Mouse (Mus musculus) liver, embryonic 16.5 days (tissue): ENCODE data around the gene Tbkbp1. TPM values are rescaled to one million over a fixed set of nuclear protein-coding genes. Genes with fewer than 3 reads are reported as not detected.

Source experiments
- ATAC-seq: fragments of 200-750 bp; cut with Nextera tagmentation; 2 replicates; pipeline ENCODE4 v1.8.0; 2017; ENCODE audit warnings: low read depth, mild to moderate bottlenecking, moderate number of reproducible peaks, moderate library complexity
- H3K27ac ChIP-seq: fragments of 300-500 bp; sonication (generic); 2 replicates; pipeline ENCODE4 v1.5.1; 2014; ENCODE audit warnings: mild to moderate bottlenecking, low read length
- H3K27me3 ChIP-seq: fragments of 300-500 bp; sonication (generic); 2 replicates; pipeline ENCODE4 v1.6.1; 2014; ENCODE audit warnings: low read depth, low read length, mixed read lengths; ENCODE audit not compliant: control insufficient read depth, insufficient read depth
- H3K36me3 ChIP-seq: fragments of 300-500 bp; sonication (generic); 2 replicates; pipeline ENCODE4 v1.6.1; 2014; ENCODE audit warnings: mild to moderate bottlenecking; ENCODE audit not compliant: control insufficient read depth, insufficient read depth
- H3K4me1 ChIP-seq: fragments of 300-500 bp; sonication (generic); 2 replicates; pipeline ENCODE4 v1.6.1; 2014; ENCODE audit warnings: low read depth, low read length, mixed read lengths; ENCODE audit not compliant: control insufficient read depth
- H3K4me2 ChIP-seq: fragments of 300-500 bp; sonication (generic); 2 replicates; pipeline ENCODE4 v1.6.1; 2014; ENCODE audit warnings: low read depth, low read length, mixed read lengths
- H3K4me3 ChIP-seq: fragments of 300-500 bp; sonication (generic); 2 replicates; pipeline ENCODE4 v1.5.1; 2014; ENCODE audit warnings: low read depth, mild to moderate bottlenecking, low read length
- H3K9ac ChIP-seq: fragments of 300-500 bp; sonication (generic); 2 replicates; pipeline ENCODE4 v1.6.1; 2014; ENCODE audit warnings: low read depth, low read length
- H3K9me3 ChIP-seq: fragments of 300-500 bp; sonication (generic); replicated peaks from 2 replicates; pipeline ENCODE4 v1.6.1; 2016; ENCODE audit warnings: low read length; ENCODE audit not compliant: control insufficient read depth
- WGBS: fragments of 180-500 bp; shearing (Covaris S2); extraction: QIAGEN DNeasy Blood & Tissue Kit; methylation state at CpG from one replicate; pipeline ENCODE4 v1.1.7; 2014; ENCODE audit not compliant: insufficient replicate concordance; 5-methylcytosine and 5-hydroxymethylcytosine counted together
- microRNA-seq: library from miRNA; unstranded; fragments of <30 nt; microRNA quantifications from one replicate; pipeline ENCODE4, GENCODE M21; 2016
- polyA plus RNA-seq: library from polyadenylated mRNA; unstranded; fragments of >200 nt; fragmentation: Nextera tagmentation; extraction: Ambion mirVana; gene quantifications from 2 replicates; pipeline ENCODE4 v1.2.1, GENCODE M21; 2015

Gene Tbkbp1
- polyA plus RNA-seq, 1 experiment from 2014 or later, result 1.1 TPM

DNA sequence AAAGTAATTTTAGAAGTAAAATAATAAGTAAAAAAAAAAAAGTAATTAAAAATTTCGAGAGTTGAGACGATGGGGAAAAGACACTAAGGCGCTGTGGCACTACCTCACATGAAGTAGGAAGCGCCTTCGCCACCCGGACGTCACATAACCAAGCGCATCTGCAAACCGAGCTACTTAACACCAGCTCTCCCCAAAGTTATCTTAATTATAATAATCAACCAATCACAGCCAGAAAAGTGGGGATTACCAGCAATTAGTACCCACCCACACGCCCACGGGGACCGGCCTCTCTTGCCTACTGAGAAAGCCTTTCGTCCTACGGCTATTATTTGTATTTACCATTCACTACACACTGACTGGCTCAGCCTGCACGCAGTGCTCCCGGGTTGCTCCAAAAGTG is 42.3 kb downstream of the Tbkbp1 start:
- H3K4me2 ChIP-seq, result no peak overlapping the region
- H3K9ac ChIP-seq, result no peak overlapping the region
- H3K36me3 ChIP-seq, result no peaks in the 10 kb centered on the region
- no peaks in the 10 kb centered on the region for H3K4me1 ChIP-seq
- no peak for ATAC-seq
- peaks cover 17% of the 10 kb centered on the region for H3K27me3 ChIP-seq
- no peaks in the 10 kb centered on the region for H3K9me3 ChIP-seq
- no peak overlapping the region for H3K4me3 ChIP-seq
- H3K27ac ChIP-seq, result no peak overlapping the region
- 67% methylated on average over 16 of the region's 16 CpGs for WGBS

GRCm38 (mm10) chr11:97104091-97104483 is 47.2 kb downstream of the Tbkbp1 start:
- Histone ChIP-seq H3K4me3 (no peak overlapping the region), H3K4me2 (no peak overlapping the region), H3K27ac (no peak overlapping the region), H3K36me3 (no peaks in the 10 kb centered on the region), H3K27me3 (peaks cover 12% of the 10 kb centered on the region), H3K9ac (no peak overlapping the region), H3K4me1 (no peaks in the 10 kb centered on the region), H3K9me3 (no peaks in the 10 kb centered on the region)
- ATAC-seq, result no peak
- 74% methylated on average over 9 of the region's 9 CpGs for WGBS

DNA sequence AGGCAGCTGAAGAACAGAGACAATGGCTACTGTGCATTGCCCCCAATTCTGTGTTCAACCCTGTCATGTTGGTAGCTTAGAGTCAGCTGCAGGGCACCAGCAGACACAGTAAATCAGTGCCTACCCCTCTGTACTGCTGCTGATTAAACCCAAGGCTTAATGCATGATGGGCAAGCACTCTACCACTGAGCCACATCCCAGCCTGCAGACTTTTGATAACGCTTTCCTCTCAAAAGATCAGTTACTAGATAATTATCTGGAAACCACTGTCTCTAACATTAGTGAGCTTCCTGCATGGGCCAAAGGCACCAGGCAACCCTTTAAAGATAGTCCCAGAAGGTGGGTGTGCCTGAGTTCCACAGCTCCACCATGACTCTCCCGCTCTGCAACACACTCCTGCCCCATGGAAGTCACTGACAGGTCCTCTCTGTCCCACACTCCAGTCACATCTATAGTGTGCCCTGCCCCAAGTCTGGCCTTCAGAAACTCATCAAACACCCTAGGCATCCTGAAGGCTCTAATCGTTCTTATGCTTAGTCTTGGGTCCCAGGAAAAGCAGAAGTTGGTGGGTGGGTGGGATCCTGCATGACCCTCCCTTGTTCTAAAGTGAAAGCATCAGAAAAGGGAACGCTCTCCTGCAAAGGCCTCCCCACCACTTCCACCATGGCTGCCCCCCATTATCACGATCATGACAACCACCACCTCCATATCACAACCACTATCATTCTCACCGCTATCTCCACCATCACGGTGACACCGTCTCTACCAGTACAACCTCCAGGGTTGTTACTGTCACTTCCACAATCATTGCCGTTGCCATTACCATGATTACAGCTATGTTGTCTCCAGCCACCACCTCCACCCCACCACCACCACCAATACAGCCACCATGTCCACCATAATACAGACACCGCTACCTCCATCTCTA is 47.9 kb downstream of the Tbkbp1 start:
- no peak overlapping the region for H3K4me3 ChIP-seq
- no peaks in the 10 kb centered on the region for H3K36me3 ChIP-seq
- no peak overlapping the region for H3K4me2 ChIP-seq
- WGBS, result 28% methylated on average over 10 of the region's 10 CpGs
- H3K9ac ChIP-seq, result no peak overlapping the region
- H3K9me3 ChIP-seq, result no peaks in the 10 kb centered on the region
- ATAC-seq, result no peak
- H3K27ac ChIP-seq, result no peak overlapping the region
- no peaks in the 10 kb centered on the region; the same call in 1 of the 2 replicates for H3K4me1 ChIP-seq
- peaks cover 19% of the 10 kb centered on the region for H3K27me3 ChIP-seq

DNA sequence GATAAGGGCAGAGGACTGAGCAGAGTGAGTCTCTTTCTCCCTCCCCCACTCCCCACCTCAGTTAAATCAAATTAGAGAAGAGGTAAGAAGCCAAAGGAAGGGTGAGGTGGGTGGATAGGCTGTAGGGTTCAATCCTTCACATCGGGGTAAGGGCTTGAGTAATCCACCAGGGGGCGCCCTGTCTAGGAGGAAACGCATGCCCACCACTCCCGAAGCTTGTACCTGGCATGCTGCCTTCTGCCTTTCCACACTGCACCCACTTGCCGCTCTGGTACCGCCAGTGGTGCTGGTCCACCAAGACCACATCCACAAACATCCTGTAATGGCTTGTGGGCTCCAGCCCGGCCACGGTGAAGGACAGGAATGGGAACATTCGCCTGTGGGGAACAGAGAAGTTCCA is 49.6 kb downstream of the Tbkbp1 start:
- Histone ChIP-seq H3K9me3 (no peaks in the 10 kb centered on the region), H3K4me3 (no peak overlapping the region), H3K9ac (no peak overlapping the region), H3K4me2 (no peak overlapping the region), H3K27me3 (peaks cover 31% of the 10 kb centered on the region), H3K36me3 (no peaks in the 10 kb centered on the region), H3K27ac (no peak overlapping the region), H3K4me1 (no peaks in the 10 kb centered on the region; the same call in 1 of the 2 replicates)
- 13% methylated on average over 9 of the region's 9 CpGs for WGBS
- no peak for ATAC-seq

DNA sequence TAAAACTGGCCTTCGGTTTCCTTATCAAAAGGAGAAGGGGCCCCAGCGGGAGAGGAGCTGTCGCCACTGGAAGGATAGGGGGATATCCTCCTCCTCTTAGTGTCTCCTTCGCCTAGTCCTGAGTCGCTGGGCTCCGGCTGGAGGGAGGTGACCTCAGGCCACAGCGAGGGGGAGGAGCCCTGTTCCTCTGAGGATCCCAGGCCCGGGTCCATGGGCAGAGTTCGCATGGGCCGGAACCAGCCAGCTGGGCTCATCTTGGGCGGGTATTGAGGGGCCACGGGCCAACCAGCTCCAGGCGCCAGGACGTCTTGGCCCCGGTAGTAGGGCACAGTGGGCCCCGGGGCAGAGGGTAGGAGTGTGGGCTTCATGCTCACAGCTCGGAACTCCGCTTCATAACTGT is 52.5 kb downstream of the Tbkbp1 start:
- Histone ChIP-seq H3K4me3 (no peak overlapping the region), H3K9ac (no peak overlapping the region)

DNA sequence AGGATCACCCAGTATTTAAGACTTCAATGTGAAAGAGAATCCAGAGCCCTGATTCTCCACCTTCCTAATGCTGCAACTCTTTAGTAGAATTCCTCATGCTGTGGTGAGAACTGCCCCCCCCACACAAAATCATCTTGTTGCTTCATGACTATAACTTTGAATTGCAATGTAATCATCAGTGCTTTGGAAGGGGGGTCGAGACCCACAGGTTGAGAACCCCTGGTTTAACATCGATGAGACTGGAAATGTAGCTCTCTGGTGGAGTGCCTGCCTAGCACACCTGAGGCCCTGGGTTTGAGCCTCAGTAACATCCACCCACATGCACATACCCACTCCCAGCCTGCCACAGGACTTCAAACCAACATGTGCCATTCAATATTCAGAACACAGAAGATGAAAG is 56.7 kb downstream of the Tbkbp1 start:
- WGBS, result 37% methylated on average over 2 of the region's 2 CpGs
- Histone ChIP-seq H3K4me3 (no peak overlapping the region), H3K4me1 (no peaks in the 10 kb centered on the region; the same call in 1 of the 2 replicates), H3K4me2 (no peak overlapping the region), H3K27ac (no peak overlapping the region), H3K9ac (no peak overlapping the region), H3K36me3 (no peaks in the 10 kb centered on the region), H3K27me3 (peaks cover 29% of the 10 kb centered on the region), H3K9me3 (no peaks in the 10 kb centered on the region)
- ATAC-seq, result no peak

More for the DNA sequence above, 52.5 kb downstream of the Tbkbp1 start:
- H3K4me2 ChIP-seq, result no peak overlapping the region
- H3K36me3 ChIP-seq, result no peaks in the 10 kb centered on the region
- no peaks in the 10 kb centered on the region for H3K9me3 ChIP-seq
- H3K4me1 ChIP-seq, result no peaks in the 10 kb centered on the region; the same call in 1 of the 2 replicates
- 21% methylated on average over 18 of the region's 18 CpGs for WGBS
- ATAC-seq, result no peak
- H3K27me3 ChIP-seq, result peaks cover 31% of the 10 kb centered on the region
- no peak overlapping the region for H3K27ac ChIP-seq

- Histone ChIP-seq H3K9me3 (no peaks in the 10 kb centered on the region; the same call in 1 of the 2 replicates), H3K27me3 (peaks cover 5% of the 10 kb centered on the region; the same call in 1 of the 2 replicates), H3K4me2 (no peak overlapping the region), H3K9ac (no peak overlapping the region), H3K36me3 (no peaks in the 10 kb centered on the region), H3K27ac (no peak overlapping the region), H3K4me3 (no peak overlapping the region), H3K4me1 (no peaks in the 10 kb centered on the region)
- ATAC-seq, result no peak
- 41% methylated on average over 6 of the region's 6 CpGs for WGBS
These were observed 64.9 kb downstream of the Tbkbp1 start for GRCm38 (mm10) chr11:97086365-97086764.

Small RNAs within 50 kb of the gene (microRNA-seq; reads per million reads assigned to microRNA genes)
- not detected for gene Mir7235

Other genes with a start within 250 kb of the Tbkbp1 start
- gene Cdk5rap3, start 235.0 kb downstream of the Tbkbp1 start, polyA plus RNA-seq, result 36.9 and 38.8 TPM in 2 replicates
- 4.8 and 7.1 TPM in 2 replicates for gene Prr15l, start 223.4 kb downstream of the Tbkbp1 start, polyA plus RNA-seq
- 688 and 719 TPM in 2 replicates for gene Pnpo, start 207.5 kb downstream of the Tbkbp1 start, polyA plus RNA-seq
- gene Sp2, start 168.5 kb downstream of the Tbkbp1 start, polyA plus RNA-seq, result 15.8 and 18.6 TPM in 2 replicates
- not detected in 2 replicates for gene Sp6, start 138.1 kb downstream of the Tbkbp1 start, polyA plus RNA-seq
- 11.1 and 12.2 TPM in 2 replicates for gene Scrn2, start 121.6 kb downstream of the Tbkbp1 start, polyA plus RNA-seq
- gene Lrrc46, start 110.1 kb downstream of the Tbkbp1 start, polyA plus RNA-seq, result 0.40 and 0.41 TPM in 2 replicates
- gene Mrpl10, start 109.9 kb downstream of the Tbkbp1 start, polyA plus RNA-seq, result 28.8 and 33.5 TPM in 2 replicates
- gene Osbpl7, start 100.9 kb downstream of the Tbkbp1 start, polyA plus RNA-seq, result 2.6 and 3.6 TPM in 2 replicates
- gene Tbx21, start 36.2 kb downstream of the Tbkbp1 start, polyA plus RNA-seq, result 0.15 and 0.18 TPM in 2 replicates
- 14.5 and 15.9 TPM in 2 replicates for gene Kpnb1, start 36.4 kb upstream of the Tbkbp1 start, polyA plus RNA-seq
- gene Npepps, start 129.1 kb upstream of the Tbkbp1 start, polyA plus RNA-seq, result 20.7 and 23.4 TPM in 2 replicates
- gene Mrpl45, start 164.2 kb upstream of the Tbkbp1 start, polyA plus RNA-seq, result 21.2 and 25.6 TPM in 2 replicates
- gene Gpr179, start 200.6 kb upstream of the Tbkbp1 start, polyA plus RNA-seq, result not detected in 2 replicates
- 1.0 and 1.1 TPM in 2 replicates for gene Socs7, start 211.1 kb upstream of the Tbkbp1 start, polyA plus RNA-seq